Mouse (Mus musculus): ENCODE results near the gene Car5a. TPM values are rescaled to one million over a fixed set of nuclear protein-coding genes. Genes with fewer than 3 reads are reported as not detected.

The Car5a gene
- polyA plus RNA-seq, 1 experiment, result not detected

DNA sequence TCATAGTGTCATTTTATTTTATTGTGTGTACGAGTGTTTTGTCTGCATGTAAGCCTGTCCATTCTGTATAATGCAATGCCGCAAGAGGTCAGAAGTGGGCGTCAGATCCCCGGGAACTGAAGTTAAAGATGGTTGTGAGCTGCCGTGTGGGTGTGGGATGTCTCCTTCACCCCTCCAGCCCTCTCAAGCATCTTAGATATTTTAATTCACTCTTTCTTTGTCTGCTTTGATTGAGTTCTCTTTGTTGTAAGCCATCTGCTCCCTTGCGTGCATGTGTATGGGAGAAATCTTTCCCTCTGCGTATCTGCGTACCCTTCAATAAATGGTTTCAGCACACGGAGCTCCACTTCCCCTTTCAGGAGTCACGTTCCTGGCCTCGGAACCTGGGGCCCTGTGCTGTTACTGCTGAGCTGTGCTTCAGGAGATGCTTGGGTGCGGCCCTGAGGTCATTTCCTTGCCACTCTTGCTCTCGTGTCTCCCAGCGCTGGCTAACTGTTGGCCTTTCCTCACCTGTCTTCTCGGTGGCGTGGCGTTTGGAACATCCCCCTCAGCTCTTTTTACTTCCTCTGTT, 26.9 kb upstream of the Car5a start:
- Histone ChIP-seq H3K4me3 (ENCODE audit: insufficient read depth, poor library complexity, severe bottlenecking) (no peak overlapping the region), H3K79me2 (ENCODE audit: control insufficient read depth, insufficient read depth) (peaks cover 37% of the 10 kb centered on the region), H3K36me3 (ENCODE audit: control insufficient read depth, insufficient read depth) (peaks cover 17% of the 10 kb centered on the region), H3K79me3 (ENCODE audit: low read depth) (peaks cover 9% of the 10 kb centered on the region), H3K27me3 (ENCODE audit: control insufficient read depth, insufficient read depth, insufficient read length) (no peaks in the 10 kb centered on the region), H3ac (ENCODE audit: control insufficient read depth, insufficient read length, low read depth) (no peak overlapping the region)
- TF ChIP-seq FOSL1 (IDR thresholded peaks at IDR 0.05; ENCODE audit: insufficient read depth, low read length, poor library complexity, severe bottlenecking), result no peak
- TF ChIP-seq CTCF (IDR thresholded peaks at IDR 0.05; ENCODE audit: control insufficient read depth, insufficient read depth, insufficient read length), result no peak
- no peak for TF ChIP-seq USF1 (IDR thresholded peaks at IDR 0.05; ENCODE audit: low read depth)
- TF ChIP-seq MYOG (IDR thresholded peaks at IDR 0.05; ENCODE audit: control insufficient read depth, extremely low read depth, insufficient read length), result no peak
- no peak for TF ChIP-seq MYOD1 (IDR thresholded peaks at IDR 0.05; ENCODE audit: control insufficient read depth, insufficient read length, low read depth)
- no peak for TF ChIP-seq CEBPB (IDR thresholded peaks at IDR 0.05; ENCODE audit: low read depth)
- TF ChIP-seq MAX (IDR thresholded peaks at IDR 0.05), result no peak

DNA sequence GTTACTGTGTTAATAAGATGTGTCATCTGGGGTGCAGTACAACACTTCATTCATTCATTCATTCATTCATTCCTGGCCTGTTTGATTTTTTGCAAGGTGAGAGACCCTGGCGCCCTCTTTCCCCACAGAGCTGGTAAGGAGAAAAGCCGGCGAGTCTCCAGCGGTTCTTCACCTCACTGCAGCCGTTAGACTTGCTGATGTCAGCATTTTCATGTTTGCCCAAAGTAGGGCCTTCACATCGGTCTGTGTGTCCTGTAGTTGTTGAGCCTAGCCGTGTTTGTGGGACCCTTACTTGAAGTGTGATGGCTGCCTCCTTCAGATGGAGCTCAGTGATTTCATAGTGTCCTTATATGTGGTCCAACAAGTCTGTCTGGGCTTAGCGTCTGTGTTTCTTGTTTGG, 25.5 kb upstream of the Car5a start:
- Histone ChIP-seq H3ac (ENCODE audit: control insufficient read depth, insufficient read length, low read depth) (no peak overlapping the region), H3K79me3 (ENCODE audit: low read depth) (peaks cover 12% of the 10 kb centered on the region), H3K4me3 (ENCODE audit: insufficient read depth, poor library complexity, severe bottlenecking) (no peak overlapping the region), H3K79me2 (ENCODE audit: control insufficient read depth, insufficient read depth) (peaks cover 51% of the 10 kb centered on the region), H3K36me3 (ENCODE audit: control insufficient read depth, insufficient read depth) (peaks cover 15% of the 10 kb centered on the region), H3K27me3 (ENCODE audit: control insufficient read depth, insufficient read depth, insufficient read length) (no peaks in the 10 kb centered on the region)
- TF ChIP-seq MYOG (IDR thresholded peaks at IDR 0.05; ENCODE audit: control insufficient read depth, extremely low read depth, insufficient read length) (no peak), USF1 (IDR thresholded peaks at IDR 0.05; ENCODE audit: low read depth) (no peak), CTCF (IDR thresholded peaks at IDR 0.05; ENCODE audit: control insufficient read depth, insufficient read depth, insufficient read length) (no peak), FOSL1 (IDR thresholded peaks at IDR 0.05; ENCODE audit: insufficient read depth, low read length, poor library complexity, severe bottlenecking) (no peak), CEBPB (IDR thresholded peaks at IDR 0.05; ENCODE audit: low read depth) (no peak), MYOD1 (IDR thresholded peaks at IDR 0.05; ENCODE audit: control insufficient read depth, insufficient read length, low read depth) (no peak), MAX (IDR thresholded peaks at IDR 0.05) (no peak)

DNA sequence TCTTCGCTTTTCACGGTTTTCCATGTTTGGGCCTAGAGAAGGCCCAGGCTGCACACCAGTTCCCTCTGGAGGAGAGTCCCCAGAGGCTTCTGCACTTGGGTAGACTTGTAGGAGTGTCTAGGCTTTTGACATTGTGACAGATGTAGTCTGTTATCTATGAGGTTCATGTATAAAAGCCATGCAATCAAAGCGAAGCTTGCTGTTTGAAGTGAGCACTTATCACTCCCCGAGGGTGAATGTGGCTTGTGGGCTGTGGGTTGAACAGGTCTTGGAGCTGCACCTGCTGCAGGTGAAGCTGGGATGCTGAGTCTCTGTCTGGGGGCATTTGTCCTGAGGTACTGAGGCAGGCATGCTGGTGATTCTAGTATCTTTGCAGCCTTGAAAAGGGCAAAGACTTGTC, 23.8 kb upstream of the Car5a start:
- Histone ChIP-seq H3K79me3 (ENCODE audit: low read depth) (peaks cover 12% of the 10 kb centered on the region), H3K4me3 (ENCODE audit: insufficient read depth, poor library complexity, severe bottlenecking) (no peak overlapping the region), H3K27me3 (ENCODE audit: control insufficient read depth, insufficient read depth, insufficient read length) (no peaks in the 10 kb centered on the region), H3K36me3 (ENCODE audit: control insufficient read depth, insufficient read depth) (peaks cover 4% of the 10 kb centered on the region), H3K79me2 (ENCODE audit: control insufficient read depth, insufficient read depth) (peaks cover 67% of the 10 kb centered on the region), H3ac (ENCODE audit: control insufficient read depth, insufficient read length, low read depth) (no peak overlapping the region)
- no peak for TF ChIP-seq MAX (IDR thresholded peaks at IDR 0.05)
- no peak for TF ChIP-seq USF1 (IDR thresholded peaks at IDR 0.05; ENCODE audit: low read depth)
- TF ChIP-seq FOSL1 (IDR thresholded peaks at IDR 0.05; ENCODE audit: insufficient read depth, low read length, poor library complexity, severe bottlenecking), result no peak
- no peak for TF ChIP-seq CEBPB (IDR thresholded peaks at IDR 0.05; ENCODE audit: low read depth)
- no peak for TF ChIP-seq MYOG (IDR thresholded peaks at IDR 0.05; ENCODE audit: control insufficient read depth, extremely low read depth, insufficient read length)
- no peak for TF ChIP-seq CTCF (IDR thresholded peaks at IDR 0.05; ENCODE audit: control insufficient read depth, insufficient read depth, insufficient read length)
- TF ChIP-seq MYOD1 (IDR thresholded peaks at IDR 0.05; ENCODE audit: control insufficient read depth, insufficient read length, low read depth), result no peak

DNA sequence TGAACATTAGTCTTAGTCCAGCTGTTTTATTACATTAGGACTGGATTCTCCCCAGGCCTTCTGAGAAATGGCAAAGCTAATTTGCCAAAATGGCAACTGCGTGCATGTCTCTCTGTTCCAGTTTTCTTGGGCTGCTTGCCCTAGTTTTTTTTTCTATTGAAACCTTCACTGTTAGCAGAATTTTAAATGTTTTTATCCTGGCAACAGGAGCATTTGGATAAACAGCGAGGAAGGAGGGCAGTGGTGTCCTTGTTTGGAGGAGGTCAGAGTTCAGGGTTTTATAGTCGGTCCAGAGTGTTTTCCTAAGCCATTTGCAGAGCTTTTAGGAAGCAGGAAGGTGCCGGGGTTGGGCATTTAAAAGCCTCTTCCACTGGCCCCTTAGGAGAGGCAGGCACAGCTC, 23.3 kb upstream of the Car5a start:
- Histone ChIP-seq H3K4me3 (ENCODE audit: insufficient read depth, poor library complexity, severe bottlenecking) (no peak overlapping the region), H3K79me3 (ENCODE audit: low read depth) (peaks cover 12% of the 10 kb centered on the region), H3K79me2 (ENCODE audit: control insufficient read depth, insufficient read depth) (peaks cover 72% of the 10 kb centered on the region), H3K27me3 (ENCODE audit: control insufficient read depth, insufficient read depth, insufficient read length) (no peaks in the 10 kb centered on the region), H3K36me3 (ENCODE audit: control insufficient read depth, insufficient read depth) (peaks cover 4% of the 10 kb centered on the region), H3ac (ENCODE audit: control insufficient read depth, insufficient read length, low read depth) (no peak overlapping the region)
- TF ChIP-seq CEBPB (IDR thresholded peaks at IDR 0.05; ENCODE audit: low read depth), result no peak
- no peak for TF ChIP-seq MYOD1 (IDR thresholded peaks at IDR 0.05; ENCODE audit: control insufficient read depth, insufficient read length, low read depth)
- TF ChIP-seq USF1 (IDR thresholded peaks at IDR 0.05; ENCODE audit: low read depth), result no peak
- no peak for TF ChIP-seq MYOG (IDR thresholded peaks at IDR 0.05; ENCODE audit: control insufficient read depth, extremely low read depth, insufficient read length)
- no peak for TF ChIP-seq MAX (IDR thresholded peaks at IDR 0.05)
- TF ChIP-seq FOSL1 (IDR thresholded peaks at IDR 0.05; ENCODE audit: insufficient read depth, low read length, poor library complexity, severe bottlenecking), result no peak
- TF ChIP-seq CTCF (IDR thresholded peaks at IDR 0.05; ENCODE audit: control insufficient read depth, insufficient read depth, insufficient read length), result no peak

DNA sequence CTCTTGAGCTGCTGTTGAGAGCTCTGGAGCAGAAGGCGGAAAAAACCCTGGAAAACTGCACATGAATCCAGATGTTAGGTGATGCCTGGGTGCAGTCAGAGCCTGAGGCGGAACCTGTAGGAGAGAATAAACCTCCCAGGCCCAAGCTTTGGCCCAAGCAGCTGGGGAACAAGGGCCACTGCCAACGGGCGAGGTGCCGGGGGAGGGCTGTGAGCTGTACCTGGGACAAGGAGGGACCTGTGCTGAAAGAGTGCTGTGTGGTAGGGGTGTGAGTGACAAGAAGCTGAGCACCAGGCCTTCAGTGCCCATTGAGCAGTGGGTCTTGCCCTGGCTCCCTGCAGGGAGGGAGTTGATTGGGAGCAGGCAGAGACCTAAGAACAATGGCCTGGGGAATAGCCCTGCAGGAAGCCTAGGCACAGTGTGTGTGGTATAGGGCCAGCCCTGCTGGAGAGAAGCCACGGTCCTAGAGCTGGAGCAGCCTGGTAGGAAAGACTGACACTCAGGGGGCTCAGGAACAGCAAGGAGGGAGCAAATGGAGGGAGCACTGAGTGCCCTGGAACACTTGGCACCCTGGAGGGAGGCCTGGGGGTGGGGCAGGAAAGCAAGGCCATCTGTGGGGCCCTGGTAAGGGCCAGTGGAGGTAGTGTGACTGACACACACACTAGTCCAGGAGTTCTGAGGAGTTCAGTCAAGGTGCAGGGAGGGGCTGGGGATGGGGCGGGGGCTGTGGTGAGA, 22.2 kb upstream of the Car5a start:
- peaks cover 4% of the 10 kb centered on the region for H3K36me3 ChIP-seq (ENCODE audit: control insufficient read depth, insufficient read depth)
- TF ChIP-seq FOSL1 (IDR thresholded peaks at IDR 0.05; ENCODE audit: insufficient read depth, low read length, poor library complexity, severe bottlenecking) (no peak), CTCF (IDR thresholded peaks at IDR 0.05; ENCODE audit: control insufficient read depth, insufficient read depth, insufficient read length) (no peak), MYOD1 (IDR thresholded peaks at IDR 0.05; ENCODE audit: control insufficient read depth, insufficient read length, low read depth) (no peak)
- H3K79me3 ChIP-seq (ENCODE audit: low read depth), result peaks cover 15% of the 10 kb centered on the region
- H3K27me3 ChIP-seq (ENCODE audit: control insufficient read depth, insufficient read depth, insufficient read length), result no peaks in the 10 kb centered on the region
- no peak overlapping the region for H3ac ChIP-seq (ENCODE audit: control insufficient read depth, insufficient read length, low read depth)
- H3K4me3 ChIP-seq (ENCODE audit: insufficient read depth, poor library complexity, severe bottlenecking), result no peak overlapping the region
- H3K79me2 ChIP-seq (ENCODE audit: control insufficient read depth, insufficient read depth), result peaks cover 83% of the 10 kb centered on the region
